In genomic region chr17:79840254-79841238, GRCm38 (mm10) we compare ENCODE assay signal across 8 mouse cellular contexts. TPM values are rescaled to one million over a fixed set of nuclear protein-coding genes. Genes with fewer than 3 reads are reported as not detected.
DNase-seq lines count a peak whose midpoint lies in the region; ATAC-seq and TF ChIP-seq lines count a peak whose summit lies in the region.

No protein-coding gene starts in this region.

- no peak overlapping the region for H3K27ac ChIP-seq in heart, embryonic 11.5 days (ENCODE audit: low read depth, low read length)
- H3K27ac ChIP-seq in midbrain, embryonic 14.5 days (replicated peaks; ENCODE audit: low read depth, low read length) = no peak overlapping the region
- H3K27ac ChIP-seq in stomach, postnatal 0 days (replicated peaks) = no peak overlapping the region

- no peak overlapping the region for H3K4me2 ChIP-seq in heart, embryonic 11.5 days
- H3K4me2 ChIP-seq in midbrain, embryonic 14.5 days (ENCODE audit: low read length) = no peak overlapping the region
- H3K4me2 ChIP-seq in stomach, postnatal 0 days (replicated peaks; ENCODE audit: low read depth) = no peak overlapping the region

- no peaks in the 10 kb centered on the region for H3K9me3 ChIP-seq in heart, embryonic 11.5 days (replicated peaks; ENCODE audit: control insufficient read depth, low read length)
- no peaks in the 10 kb centered on the region for H3K9me3 ChIP-seq in midbrain, embryonic 14.5 days (ENCODE audit: control insufficient read depth, low read length)
- H3K9me3 ChIP-seq in stomach, postnatal 0 days (ENCODE audit: control insufficient read depth, low read length) = no peaks in the 10 kb centered on the region

- 43% methylated on average over 7 of the region's 7 CpGs for WGBS in heart, embryonic 11.5 days (ENCODE audit: insufficient replicate concordance)
- 44% methylated on average over 7 of the region's 7 CpGs for WGBS in midbrain, embryonic 14.5 days
- WGBS in stomach, postnatal 0 days = 43% methylated on average over 7 of the region's 7 CpGs

- no peaks in the 10 kb centered on the region for H3K27me3 ChIP-seq in heart, embryonic 11.5 days (ENCODE audit: control insufficient read depth, insufficient read depth, low read length)
- H3K27me3 ChIP-seq in midbrain, embryonic 14.5 days (ENCODE audit: control insufficient read depth, insufficient read depth, low read length) = no peaks in the 10 kb centered on the region
- no peaks in the 10 kb centered on the region for H3K27me3 ChIP-seq in stomach, postnatal 0 days (ENCODE audit: control insufficient read depth, insufficient read depth, low read length)

- no peak for TF ChIP-seq EP300 in stomach, postnatal 0 days (optimal IDR thresholded peaks at IDR 0.05)

- H3K9ac ChIP-seq in heart, embryonic 11.5 days (ENCODE audit: low read depth, low read length) = no peak overlapping the region
- H3K9ac ChIP-seq in midbrain, embryonic 14.5 days (replicated peaks; ENCODE audit: low read length) = no peak overlapping the region
- no peak overlapping the region for H3K9ac ChIP-seq in stomach, postnatal 0 days (ENCODE audit: low read length)

- no peaks in the 10 kb centered on the region for H3K4me1 ChIP-seq in heart, embryonic 11.5 days (ENCODE audit: control insufficient read depth, insufficient read depth, low read length)
- H3K4me1 ChIP-seq in midbrain, embryonic 14.5 days (ENCODE audit: control insufficient read depth, insufficient read depth, low read length) = no peaks in the 10 kb centered on the region
- H3K4me1 ChIP-seq in stomach, postnatal 0 days (replicated peaks; ENCODE audit: control insufficient read depth, insufficient read depth) = no peaks in the 10 kb centered on the region

- intact Hi-C loops in left cerebral cortex, postnatal 4 days (cut with DNase I) = loop anchor here (2.0 to 5.0 kb wide), 2 partner anchors 178 to 728 kb away; no protein-coding TSS in a partner anchor

- DNase-seq in heart, adult 18-20 months = peak; percentile 61 to 88
- DNase-seq in cerebellum, postnatal 10 days = peak; percentile 87 to 89
- DNase-seq in frontal cortex, postnatal 36 days (ENCODE audit: low spot score in 2 of 2) = peak; percentile 64 to 80
- peak; percentile 54 for DNase-seq in kidney, adult 11 months
- DNase-seq in left cerebral cortex, postnatal 4 days = peak; percentile 71
- DNase-seq in midbrain, embryonic 14.5 days = peak; percentile 91
- DNase-seq in stomach, postnatal 0 days (ENCODE audit: low spot score) = peak; percentile 79

- no peaks in the 10 kb centered on the region for H3K36me3 ChIP-seq in heart, embryonic 11.5 days (ENCODE audit: control insufficient read depth, insufficient read depth, low read length)
- H3K36me3 ChIP-seq in midbrain, embryonic 14.5 days (ENCODE audit: control insufficient read depth, insufficient read depth, low read length) = no peaks in the 10 kb centered on the region
- H3K36me3 ChIP-seq in stomach, postnatal 0 days (ENCODE audit: control insufficient read depth, insufficient read depth, low read length) = no peaks in the 10 kb centered on the region

- no peak overlapping the region for H3K4me3 ChIP-seq in heart, embryonic 11.5 days (ENCODE audit: low read depth, low read length)
- no peak overlapping the region for H3K4me3 ChIP-seq in midbrain, embryonic 14.5 days (replicated peaks; ENCODE audit: low read depth, low read length)
- H3K4me3 ChIP-seq in stomach, postnatal 0 days (ENCODE audit: low read depth, low read length) = no peak overlapping the region

- no peak for ATAC-seq in heart, embryonic 11.5 days (replicated peaks; ENCODE audit: insufficient number of reproducible peaks, low FRiP score, low TSS enrichment)
- peak; percentile 79 for ATAC-seq in midbrain, embryonic 14.5 days (ENCODE audit: low FRiP score, low TSS enrichment)
- ATAC-seq in stomach, postnatal 0 days (ENCODE audit: low FRiP score, low TSS enrichment) = peak; percentile 74

- TF ChIP-seq CTCF in stomach, postnatal 0 days (IDR thresholded peaks at IDR 0.05; ENCODE audit: low read depth) = peak; percentile 100

RNA-seq across cellular contexts. Expression of gene Atl2, which starts 55.4 kb away (rescaled TPM):
- 10 to 100 TPM; 33.2 to 36.7 TPM for total RNA-seq in heart, adult 18-20 months (2021)
- 31.0 and 37.6 TPM in 2 replicates for polyA plus RNA-seq in heart, embryonic 11.5 days (2014; fragmentation: Nextera tagmentation; extraction: Ambion mirVana)
- 10 to 100 TPM; 61.0 to 67.1 TPM for total RNA-seq in left cerebral cortex, postnatal 4 days (2021)
- polyA plus RNA-seq in midbrain, embryonic 14.5 days (2014; fragmentation: Nextera tagmentation; extraction: Ambion mirVana) = 30.3 and 37.6 TPM in 2 replicates
- polyA plus RNA-seq in stomach, postnatal 0 days (2015; fragmentation: Nextera tagmentation; extraction: Ambion mirVana) = 22.6 and 25.2 TPM in 2 replicates
